Mouse (Mus musculus): Measurements from ENCODE around the gene Cir1. TPM values are rescaled to one million over a fixed set of nuclear protein-coding genes. Genes with fewer than 3 reads are reported as not detected.

Cir1 gene
- polyA plus RNA-seq, 1 experiment = 5.5 TPM

DNA sequence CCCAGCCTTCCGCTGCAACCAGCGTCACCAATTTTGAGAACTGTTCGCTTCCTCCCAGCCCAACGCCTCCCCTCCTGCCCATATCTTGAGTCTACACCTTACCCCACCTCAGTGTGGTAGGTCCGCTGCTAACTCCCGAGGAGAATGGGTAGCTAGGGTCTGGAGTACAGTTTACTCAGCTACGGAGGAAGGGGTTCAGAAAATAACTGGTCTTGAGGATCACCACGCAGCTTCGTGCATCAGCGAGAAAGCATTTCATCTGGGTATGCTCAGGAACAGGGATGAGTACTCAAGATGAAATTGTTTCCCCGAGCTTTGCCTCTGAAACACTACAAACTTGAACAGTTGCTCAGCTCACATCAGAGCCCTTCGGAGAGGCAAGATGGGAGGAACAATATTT is 44.2 kb downstream of the Cir1 start:
- TF ChIP-seq CTCF (conservative IDR thresholded peaks at IDR 0.05; ENCODE audit: insufficient read depth, insufficient read length, low read depth, low read length) (no peak), POLR2A (IDR thresholded peaks at IDR 0.05; ENCODE audit: low read depth, low read length) (no peak)
- Histone ChIP-seq H3K36me3 (ENCODE audit: control insufficient read depth, insufficient read depth, low read length) (no peaks in the 10 kb centered on the region), H3K4me3 (ENCODE audit: insufficient read depth, low read depth, low read length) (no peak overlapping the region), H3K4me1 (ENCODE audit: control insufficient read depth, insufficient read depth, low read length) (0 out of 2 replicates have a peak, but pooled peaks cover 5% of the 10 kb centered on the region), H3K27me3 (replicated peaks; ENCODE audit: control insufficient read depth, insufficient read depth, low read length) (peaks cover 11% of the 10 kb centered on the region), H3K27ac (ENCODE audit: insufficient read depth, low read depth, low read length) (no peak overlapping the region)
- DNase-seq = no peak
- WGBS = 11% methylated on average over 12 of the region's 12 CpGs

DNA sequence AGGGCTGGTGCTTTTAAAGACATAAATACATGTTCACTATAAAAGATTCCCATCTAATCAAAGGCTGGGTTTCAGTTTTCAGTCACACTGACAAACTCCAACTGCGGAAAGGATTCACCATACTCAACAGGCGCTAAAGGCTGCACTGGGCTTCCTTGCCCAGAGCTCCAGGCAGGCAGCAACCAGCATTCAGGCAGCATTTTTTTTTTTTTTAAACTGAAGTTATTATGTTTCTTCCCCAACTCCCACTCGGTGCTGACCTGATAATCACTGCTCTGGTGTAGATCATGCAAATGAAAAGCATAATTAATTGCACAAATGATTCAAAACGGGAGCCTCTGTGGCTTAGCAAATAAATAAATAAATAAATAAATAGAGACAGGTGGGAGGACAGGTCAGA is 44.7 kb downstream of the Cir1 start:
- Histone ChIP-seq H3K27ac (ENCODE audit: insufficient read depth, low read depth, low read length) (no peak overlapping the region), H3K27me3 (replicated peaks; ENCODE audit: control insufficient read depth, insufficient read depth, low read length) (peaks cover 8% of the 10 kb centered on the region), H3K4me1 (ENCODE audit: control insufficient read depth, insufficient read depth, low read length) (0 out of 2 replicates have a peak, but pooled peaks cover 3% of the 10 kb centered on the region), H3K4me3 (ENCODE audit: insufficient read depth, low read depth, low read length) (no peak overlapping the region), H3K36me3 (ENCODE audit: control insufficient read depth, insufficient read depth, low read length) (no peaks in the 10 kb centered on the region)
- DNase-seq = no peak
- WGBS = 14% methylated on average over 4 of the region's 4 CpGs
- no peak for TF ChIP-seq POLR2A (IDR thresholded peaks at IDR 0.05; ENCODE audit: low read depth, low read length)
- TF ChIP-seq CTCF (conservative IDR thresholded peaks at IDR 0.05; ENCODE audit: insufficient read depth, insufficient read length, low read depth, low read length) = no peak

DNA sequence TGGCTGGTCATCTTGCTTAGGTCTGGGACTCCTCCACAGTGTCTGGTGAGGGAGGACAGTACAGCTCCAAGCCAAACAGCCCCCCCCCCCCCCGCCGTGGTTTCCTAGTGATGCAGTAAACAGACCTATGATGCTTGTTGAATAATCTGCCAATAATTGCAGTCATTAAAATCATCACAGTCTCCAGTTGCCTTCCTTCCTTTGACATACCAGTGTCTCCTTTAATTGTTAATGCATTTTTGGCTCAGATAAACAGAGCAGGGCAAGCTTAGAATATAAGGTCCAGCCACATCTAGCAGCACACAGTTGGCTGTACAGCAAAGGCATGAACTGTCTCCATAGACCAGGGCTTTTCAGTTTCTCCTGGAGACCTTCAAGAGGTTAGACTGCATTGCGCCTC is 45.3 kb downstream of the Cir1 start:
- 17% methylated on average over 3 of the region's 3 CpGs for WGBS
- TF ChIP-seq CTCF (conservative IDR thresholded peaks at IDR 0.05; ENCODE audit: insufficient read depth, insufficient read length, low read depth, low read length) = no peak
- TF ChIP-seq POLR2A (IDR thresholded peaks at IDR 0.05; ENCODE audit: low read depth, low read length) = no peak
- H3K36me3 ChIP-seq (ENCODE audit: control insufficient read depth, insufficient read depth, low read length) = no peaks in the 10 kb centered on the region
- H3K27me3 ChIP-seq (replicated peaks; ENCODE audit: control insufficient read depth, insufficient read depth, low read length) = peaks cover 7% of the 10 kb centered on the region
- H3K27ac ChIP-seq (ENCODE audit: insufficient read depth, low read depth, low read length) = no peak overlapping the region
- DNase-seq = no peak
- H3K4me3 ChIP-seq (ENCODE audit: insufficient read depth, low read depth, low read length) = no peak overlapping the region
- 0 out of 2 replicates have a peak, but pooled peaks cover 3% of the 10 kb centered on the region for H3K4me1 ChIP-seq (ENCODE audit: control insufficient read depth, insufficient read depth, low read length)

DNA sequence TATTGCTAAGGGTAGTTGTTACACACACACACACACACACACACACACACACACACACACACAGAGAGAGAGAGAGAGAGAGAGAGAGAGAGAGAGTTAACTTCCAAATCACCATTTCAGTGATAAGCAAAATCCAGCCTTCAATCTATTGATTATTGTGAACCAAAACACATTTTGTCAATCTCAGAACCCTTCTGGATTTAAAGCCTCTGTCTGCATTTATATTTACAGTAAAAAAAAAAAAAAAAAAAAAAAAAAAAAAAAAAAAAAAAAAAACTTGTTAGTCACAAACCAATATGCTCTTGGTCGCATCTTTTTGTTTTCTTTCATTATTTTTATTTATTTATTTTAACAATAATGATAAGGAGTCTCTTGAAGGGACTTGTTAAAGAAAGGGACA is 45.9 kb downstream of the Cir1 start:
- H3K4me1 ChIP-seq (ENCODE audit: control insufficient read depth, insufficient read depth, low read length) = 0 out of 2 replicates have a peak, but pooled peaks cover 3% of the 10 kb centered on the region
- H3K36me3 ChIP-seq (ENCODE audit: control insufficient read depth, insufficient read depth, low read length) = no peaks in the 10 kb centered on the region
- no peak for DNase-seq
- WGBS = 33% methylated on average over 1 of the region's 1 CpGs
- no peak for TF ChIP-seq POLR2A (IDR thresholded peaks at IDR 0.05; ENCODE audit: low read depth, low read length)
- H3K27me3 ChIP-seq (replicated peaks; ENCODE audit: control insufficient read depth, insufficient read depth, low read length) = peaks cover 7% of the 10 kb centered on the region
- no peak overlapping the region for H3K4me3 ChIP-seq (ENCODE audit: insufficient read depth, low read depth, low read length)
- H3K27ac ChIP-seq (ENCODE audit: insufficient read depth, low read depth, low read length) = no peak overlapping the region

DNA sequence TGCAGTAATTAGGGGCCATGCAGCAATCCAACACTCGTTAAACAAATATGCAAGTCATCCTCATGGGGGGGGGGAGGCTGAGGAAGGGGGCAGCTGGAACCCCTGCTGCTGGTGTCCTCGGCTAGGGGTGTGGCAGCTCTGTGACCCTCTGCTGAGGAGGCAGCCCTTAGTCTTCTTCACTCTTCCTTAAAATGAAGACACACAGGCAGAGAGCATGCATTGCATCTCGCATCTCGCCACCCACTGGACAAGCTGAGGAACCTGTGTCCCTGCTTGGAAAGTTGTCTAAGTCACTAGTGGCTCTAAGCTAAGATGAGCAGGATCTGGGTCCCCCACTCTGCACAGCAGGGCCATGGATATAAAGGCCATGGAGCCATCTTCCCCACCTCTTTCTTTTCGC is 46.5 kb downstream of the Cir1 start:
- H3K36me3 ChIP-seq (ENCODE audit: control insufficient read depth, insufficient read depth, low read length) = no peaks in the 10 kb centered on the region
- DNase-seq = no peak
- TF ChIP-seq CTCF (conservative IDR thresholded peaks at IDR 0.05; ENCODE audit: insufficient read depth, insufficient read length, low read depth, low read length) (no peak), POLR2A (IDR thresholded peaks at IDR 0.05; ENCODE audit: low read depth, low read length) (no peak)
- peaks cover 6% of the 10 kb centered on the region for H3K27me3 ChIP-seq (replicated peaks; ENCODE audit: control insufficient read depth, insufficient read depth, low read length)
- H3K4me1 ChIP-seq (ENCODE audit: control insufficient read depth, insufficient read depth, low read length) = 0 out of 2 replicates have a peak, but pooled peaks cover 3% of the 10 kb centered on the region
- 4% methylated on average over 5 of the region's 5 CpGs for WGBS
- H3K4me3 ChIP-seq (ENCODE audit: insufficient read depth, low read depth, low read length) = no peak overlapping the region
- H3K27ac ChIP-seq (ENCODE audit: insufficient read depth, low read depth, low read length) = no peak overlapping the region

DNA sequence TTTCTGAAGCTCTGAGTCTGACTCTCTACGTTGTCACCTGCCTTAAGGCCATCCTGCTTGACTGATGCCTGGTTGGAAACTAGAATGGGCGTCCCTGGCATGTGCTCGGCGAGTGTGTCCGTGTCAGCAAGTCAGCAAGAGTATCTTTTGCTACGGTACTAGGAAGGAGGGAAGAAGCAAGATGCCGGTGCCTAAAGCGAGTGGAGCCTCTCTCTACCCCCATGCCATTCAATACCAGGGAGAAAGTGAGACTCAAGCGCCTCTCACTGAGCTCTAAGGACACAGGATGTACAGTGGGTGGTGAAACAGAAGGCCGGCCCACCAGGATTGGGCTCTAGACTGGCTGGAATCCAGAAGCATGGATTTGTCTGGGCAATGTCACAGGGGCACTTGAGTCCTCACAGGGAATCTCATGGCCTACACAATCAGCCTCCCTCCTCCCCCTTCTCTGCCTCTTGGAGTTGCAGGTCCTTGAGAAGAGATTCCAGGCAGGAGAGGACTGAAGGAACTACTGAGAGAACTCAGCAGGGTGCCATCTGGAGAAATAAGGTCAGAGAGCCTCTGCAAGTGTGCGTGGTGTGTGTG is 47.8 kb downstream of the Cir1 start:
- DNase-seq = no peak
- Histone ChIP-seq H3K27me3 (replicated peaks; ENCODE audit: control insufficient read depth, insufficient read depth, low read length) (peaks cover 4% of the 10 kb centered on the region), H3K4me3 (ENCODE audit: insufficient read depth, low read depth, low read length) (no peak overlapping the region), H3K36me3 (ENCODE audit: control insufficient read depth, insufficient read depth, low read length) (no peaks in the 10 kb centered on the region), H3K4me1 (ENCODE audit: control insufficient read depth, insufficient read depth, low read length) (0 out of 2 replicates have a peak, but pooled peaks cover 3% of the 10 kb centered on the region), H3K27ac (ENCODE audit: insufficient read depth, low read depth, low read length) (no peak overlapping the region)
- WGBS = 14% methylated on average over 11 of the region's 11 CpGs
- no peak for TF ChIP-seq CTCF (conservative IDR thresholded peaks at IDR 0.05; ENCODE audit: insufficient read depth, insufficient read length, low read depth, low read length)
- no peak for TF ChIP-seq POLR2A (IDR thresholded peaks at IDR 0.05; ENCODE audit: low read depth, low read length)

DNA sequence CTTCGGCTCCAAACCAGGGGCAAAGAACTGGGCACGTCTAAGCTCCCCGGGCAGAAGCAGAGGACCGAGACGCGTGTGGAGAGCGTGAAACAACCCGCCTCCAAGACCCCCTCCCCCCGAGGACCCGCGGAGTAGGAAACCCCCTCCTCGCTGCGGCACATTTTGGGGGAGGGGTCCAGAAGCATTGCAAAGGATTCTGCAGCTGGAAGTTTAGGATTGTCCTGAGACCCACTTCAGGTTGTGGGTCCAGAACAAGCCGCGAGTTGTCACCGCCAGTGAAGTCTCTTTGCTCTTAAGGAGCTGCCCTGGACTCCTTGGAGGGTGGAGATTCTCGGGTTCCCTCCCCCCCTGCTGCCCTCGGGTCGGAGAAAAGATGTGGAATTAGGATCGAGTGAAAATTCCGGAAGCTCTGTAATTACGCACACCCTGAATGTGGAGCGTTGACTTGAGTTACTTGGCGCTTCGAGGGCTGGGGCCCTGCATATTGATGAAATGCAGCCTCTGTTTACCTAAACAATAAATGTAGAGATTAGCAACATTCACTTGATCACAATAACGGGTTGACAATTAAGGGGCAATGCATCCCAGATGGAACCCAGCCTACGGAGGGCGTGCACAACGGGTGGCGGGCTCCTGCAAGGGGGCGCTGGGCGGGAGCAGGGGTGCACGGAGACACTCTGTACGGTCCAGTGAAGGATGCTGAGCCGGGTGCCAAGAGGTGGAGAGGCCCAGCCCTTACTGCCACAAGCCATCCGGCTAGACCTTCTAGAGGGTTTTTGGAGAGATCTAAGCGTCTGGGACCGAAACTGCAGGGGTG is 48.5 kb downstream of the Cir1 start:
- Histone ChIP-seq H3K4me3 (ENCODE audit: insufficient read depth, low read depth, low read length) (no peak overlapping the region), H3K36me3 (ENCODE audit: control insufficient read depth, insufficient read depth, low read length) (no peaks in the 10 kb centered on the region), H3K4me1 (ENCODE audit: control insufficient read depth, insufficient read depth, low read length) (0 out of 2 replicates have a peak, but pooled peaks cover 3% of the 10 kb centered on the region), H3K27me3 (replicated peaks; ENCODE audit: control insufficient read depth, insufficient read depth, low read length) (peaks cover 4% of the 10 kb centered on the region), H3K27ac (ENCODE audit: insufficient read depth, low read depth, low read length) (no peak overlapping the region)
- TF ChIP-seq POLR2A (IDR thresholded peaks at IDR 0.05; ENCODE audit: low read depth, low read length) = no peak
- no peak for TF ChIP-seq CTCF (conservative IDR thresholded peaks at IDR 0.05; ENCODE audit: insufficient read depth, insufficient read length, low read depth, low read length)
- WGBS = 5% methylated on average over 38 of the region's 38 CpGs
- DNase-seq = no peak

All from kidney, adult 2 months (tissue).